Mouse (Mus musculus) lung, embryonic 15.5 days (tissue): ENCODE measurements around the gene H2-T3. TPM values are rescaled to one million over a fixed set of nuclear protein-coding genes. Genes with fewer than 3 reads are reported as not detected.
"Not testable (repeated sequence)": the region's sequence is repeated elsewhere in the genome, so short reads cannot be mapped to it uniquely, and the experiment has no call there.

Source experiments
- ATAC-seq: fragments of 200-750 bp; cut with Nextera tagmentation; 2 replicates; pipeline ENCODE4 v1.8.0; 2017; ENCODE audit warnings: moderate number of reproducible peaks, borderline replicate concordance; ENCODE audit not compliant: low FRiP score, low TSS enrichment; ENCODE audit errors: extremely low read depth
- H3K27ac ChIP-seq: fragments of 300-500 bp; sonication (generic); 2 replicates; pipeline ENCODE4 v1.5.1; 2015; ENCODE audit warnings: moderate library complexity, mild to moderate bottlenecking, inconsistent platforms
- H3K27me3 ChIP-seq: fragments of 300-500 bp; sonication (generic); 2 replicates; pipeline ENCODE4 v1.6.1; 2015; ENCODE audit warnings: inconsistent platforms
- H3K36me3 ChIP-seq: fragments of 300-500 bp; sonication (generic); 2 replicates; pipeline ENCODE4 v1.6.1; 2015; ENCODE audit warnings: inconsistent platforms
- H3K4me1 ChIP-seq: fragments of 300-500 bp; sonication (generic); 2 replicates; pipeline ENCODE4 v1.6.1; 2015; ENCODE audit warnings: inconsistent platforms
- H3K4me2 ChIP-seq: fragments of 300-500 bp; sonication (generic); 2 replicates; pipeline ENCODE4 v1.6.1; 2015; ENCODE audit warnings: inconsistent platforms, mild to moderate bottlenecking, moderate library complexity
- H3K4me3 ChIP-seq: fragments of 300-500 bp; sonication (generic); 2 replicates; pipeline ENCODE4 v1.5.1; 2015; ENCODE audit warnings: mild to moderate bottlenecking, inconsistent platforms
- H3K9ac ChIP-seq: fragments of 300-500 bp; sonication (generic); 2 replicates; pipeline ENCODE4 v1.6.1; 2015; ENCODE audit warnings: inconsistent platforms
- H3K9me3 ChIP-seq: fragments of 300-500 bp; sonication (generic); 2 replicates; pipeline ENCODE4 v1.6.1; 2016; ENCODE audit warnings: inconsistent platforms
- WGBS: fragments of 180-500 bp; shearing (Covaris S2); methylation state at CpG from one replicate; pipeline ENCODE4 v1.1.7; 2015; 5-methylcytosine and 5-hydroxymethylcytosine counted together
- polyA plus RNA-seq: library from polyadenylated mRNA; unstranded; fragments of >200 nt; fragmentation: Nextera tagmentation; extraction: Ambion mirVana; gene quantifications from 2 replicates; pipeline ENCODE4 v1.2.1, GENCODE M21; 2015

The H2-T3 gene
- polyA plus RNA-seq, 1 experiment from 2014 or later, result 0.71 TPM

DNA sequence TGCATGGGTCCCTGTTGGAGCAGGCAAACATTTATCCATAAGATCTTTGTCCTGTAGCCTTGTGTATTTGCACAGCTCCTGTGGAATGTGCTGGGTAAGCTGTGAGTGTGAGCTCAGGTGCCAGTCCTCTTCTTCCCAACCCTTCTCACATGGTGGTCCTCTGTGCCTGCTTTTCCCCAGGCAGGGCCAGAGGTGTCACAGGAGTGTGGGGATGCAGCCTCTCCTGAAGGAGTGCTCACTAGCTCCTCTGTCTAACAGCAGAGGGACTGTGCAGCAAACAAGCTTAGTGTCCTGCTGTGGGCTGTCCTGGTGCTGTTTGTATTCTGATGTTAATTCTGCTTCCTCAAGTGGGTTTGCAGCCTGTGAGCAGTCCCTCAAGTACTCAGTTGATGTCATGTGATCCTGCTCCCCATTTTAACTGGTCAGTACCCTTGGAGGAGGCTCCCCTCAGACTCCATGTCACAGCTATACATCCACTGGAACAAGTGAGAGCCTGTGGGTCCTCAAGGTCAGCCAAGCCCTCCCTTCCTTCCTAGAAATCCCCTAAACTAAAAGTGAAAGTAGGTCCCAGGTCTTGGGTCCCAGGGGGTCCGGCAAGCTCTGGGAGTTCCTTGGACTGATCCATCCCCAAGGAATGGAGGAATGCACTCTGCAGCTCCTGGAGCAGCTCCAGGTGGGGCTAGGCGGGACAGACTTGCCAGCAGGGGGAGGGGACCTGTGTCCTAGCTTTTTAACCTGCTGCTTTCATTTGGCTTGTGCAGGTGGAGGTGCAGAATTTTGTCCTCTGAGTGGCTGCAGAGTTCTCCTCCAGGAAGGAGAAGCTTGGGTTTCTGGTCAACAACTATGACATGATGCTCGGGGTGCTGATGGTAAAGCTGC is 35.6 kb downstream of the H2-T3 start:
- Histone ChIP-seq H3K27ac (peak overlapping the region; percentile 88), H3K36me3 (no peaks in the 10 kb centered on the region), H3K4me1 (peaks cover 6% of the 10 kb centered on the region; the same call in 1 of the 2 replicates), H3K4me2 (peak overlapping the region; percentile 50), H3K27me3 (peaks cover 28% of the 10 kb centered on the region), H3K9ac (peak overlapping the region; percentile 21), H3K9me3 (no peaks in the 10 kb centered on the region), H3K4me3 (peak overlapping the region; percentile 32)
- ATAC-seq, result peak; percentile 84
- WGBS, result 10% methylated on average over 3 of the region's 3 CpGs

DNA sequence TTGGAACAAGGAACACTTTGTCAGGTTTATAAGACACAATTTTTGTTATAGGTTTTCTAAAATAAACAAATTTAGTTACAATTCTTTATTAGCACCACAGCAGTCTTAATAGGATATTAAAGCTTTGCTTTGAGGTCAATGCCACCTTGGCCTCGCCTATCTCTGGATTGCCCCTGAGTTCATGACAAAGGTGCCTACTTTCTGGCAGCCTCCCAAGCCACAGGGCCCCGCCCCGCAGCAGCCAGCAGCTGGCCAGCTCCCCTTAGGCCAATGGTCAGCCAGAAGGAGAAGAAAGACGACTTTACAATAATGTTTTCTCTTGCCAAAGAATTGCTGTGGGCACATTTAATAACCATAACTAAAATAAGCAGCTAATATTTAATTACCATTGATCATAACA is 38.9 kb downstream of the H2-T3 start:
- not testable (repeated sequence) for H3K4me2 ChIP-seq, H3K4me1 ChIP-seq, H3K9ac ChIP-seq, H3K9me3 ChIP-seq, ATAC-seq, H3K36me3 ChIP-seq, H3K4me3 ChIP-seq, H3K27ac ChIP-seq
- H3K27me3 ChIP-seq, result peaks cover 22% of the 10 kb centered on the region; the same call in 1 of the 2 replicates
- 32% methylated on average over 4 of the region's 4 CpGs for WGBS

DNA sequence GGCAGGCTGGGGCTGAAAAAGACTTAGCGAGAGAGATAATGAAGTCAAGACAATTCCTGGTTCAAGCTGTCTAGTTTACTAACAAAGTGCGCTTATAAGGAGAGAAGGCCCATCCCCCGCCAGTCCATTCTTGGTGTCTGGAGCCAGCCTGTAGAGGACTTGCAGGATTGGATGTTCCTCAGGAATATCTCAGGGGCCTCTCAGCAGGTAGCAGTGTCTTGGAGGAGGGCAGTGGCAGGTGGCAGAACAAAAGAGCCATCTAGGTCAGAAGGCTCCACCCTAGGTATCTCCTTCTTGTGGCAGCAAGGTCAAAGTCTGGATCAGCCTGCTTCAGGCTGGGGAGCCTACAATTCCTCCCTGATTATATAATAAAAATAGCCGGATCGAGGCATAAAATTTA is 41.6 kb downstream of the H2-T3 start:
- 73% methylated on average over 5 of the region's 5 CpGs for WGBS
- H3K9me3 ChIP-seq, H3K36me3 ChIP-seq, H3K9ac ChIP-seq, H3K4me3 ChIP-seq, ATAC-seq, H3K4me2 ChIP-seq, H3K4me1 ChIP-seq: not testable (repeated sequence)
- H3K27ac ChIP-seq, result peak overlapping the region; percentile 29; the same call in 1 of the 2 replicates
- H3K27me3 ChIP-seq, result peaks cover 39% of the 10 kb centered on the region

DNA sequence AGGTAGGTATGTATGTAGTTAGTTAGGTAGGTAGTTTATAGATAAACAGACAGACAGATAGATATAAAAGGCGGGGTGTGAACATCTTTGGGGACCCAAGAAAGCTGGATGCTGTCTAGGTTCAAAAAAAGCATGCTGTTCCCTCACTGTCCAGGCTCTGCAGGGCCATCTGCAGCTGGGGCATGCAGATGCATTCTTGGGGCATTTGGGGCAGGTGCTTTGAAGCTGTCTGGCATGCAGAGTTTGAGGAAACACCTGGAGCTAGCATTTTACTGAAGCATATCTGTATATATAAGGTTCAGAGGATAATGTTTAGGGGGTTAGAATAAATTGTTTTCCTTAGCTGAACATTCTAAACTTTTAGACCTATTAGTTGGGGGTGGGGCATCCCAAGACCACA is 43.1 kb downstream of the H2-T3 start:
- H3K27me3 ChIP-seq, result peaks cover 44% of the 10 kb centered on the region
- not testable (repeated sequence) for H3K9ac ChIP-seq, H3K36me3 ChIP-seq, H3K9me3 ChIP-seq, H3K4me1 ChIP-seq, H3K4me3 ChIP-seq, H3K4me2 ChIP-seq, ATAC-seq
- H3K27ac ChIP-seq, result peak overlapping the region; percentile 47; the same call in 1 of the 2 replicates
- WGBS, result 79% methylated on average over 1 of the region's 1 CpGs

DNA sequence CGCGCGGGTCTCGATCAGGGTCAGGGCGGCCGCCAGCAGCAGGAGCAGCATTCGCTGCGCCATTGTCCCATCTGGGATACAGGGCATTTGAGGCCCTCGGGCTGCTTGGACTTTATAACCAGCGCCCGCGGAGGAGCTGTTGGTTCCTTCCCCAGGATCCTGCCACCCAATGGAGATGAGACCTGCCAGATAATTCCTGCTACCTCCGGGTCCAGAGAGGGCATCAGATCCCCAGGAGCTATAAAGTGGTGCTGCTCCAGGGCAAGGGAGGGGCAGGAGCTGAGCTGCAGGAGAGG is 44.3 kb downstream of the H2-T3 start:
- peak overlapping the region; percentile 48 for H3K27ac ChIP-seq
- H3K36me3 ChIP-seq, ATAC-seq, H3K4me1 ChIP-seq, H3K9me3 ChIP-seq: not testable (repeated sequence)
- H3K9ac ChIP-seq, result peak overlapping the region; percentile 43
- under 1% methylated on average over 12 of the region's 13 CpGs for WGBS
- H3K4me3 ChIP-seq, result peak overlapping the region; percentile 47
- peaks cover 40% of the 10 kb centered on the region for H3K27me3 ChIP-seq
- peak overlapping the region; percentile 66 for H3K4me2 ChIP-seq

DNA sequence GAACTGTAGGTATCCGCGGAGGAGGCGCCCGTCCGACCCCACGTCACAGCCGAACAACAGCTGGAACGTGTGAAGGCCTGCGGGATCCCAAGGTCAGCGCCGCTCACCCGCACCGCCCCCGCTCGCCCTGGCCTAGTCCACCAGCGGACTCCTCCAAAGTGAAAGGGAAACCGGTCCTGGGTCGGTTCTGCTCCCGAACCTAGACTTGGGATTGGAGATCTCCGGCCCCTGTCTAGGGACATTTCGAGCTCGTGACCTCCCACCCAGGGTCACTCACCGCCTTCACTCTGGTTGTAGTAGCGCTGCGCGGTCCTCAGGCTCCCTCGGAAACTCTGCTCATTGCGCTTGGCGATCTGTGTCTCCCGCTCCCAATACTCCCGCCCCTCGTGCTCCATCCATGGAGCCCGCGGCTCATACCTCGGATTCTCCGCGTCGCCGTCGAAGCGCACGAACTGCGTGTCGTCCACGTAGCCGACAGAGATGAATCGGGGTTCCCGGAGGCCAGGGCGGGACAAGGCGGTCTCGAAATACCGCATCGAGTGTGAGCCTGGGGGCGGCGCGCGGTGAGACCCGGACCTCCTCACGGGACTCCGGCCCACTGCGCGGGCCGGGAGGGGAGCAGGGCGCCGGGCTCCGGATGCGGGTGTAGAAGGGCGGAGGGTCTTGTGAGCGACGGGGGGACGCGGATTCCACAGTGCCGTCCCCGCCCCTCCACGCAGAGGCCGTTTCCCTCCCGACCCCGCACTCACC is 44.8 kb downstream of the H2-T3 start:
- Histone ChIP-seq H3K9me3 (no peaks in the 10 kb centered on the region), H3K4me3 (peak overlapping the region; percentile 47), H3K9ac (peak overlapping the region; percentile 43), H3K27me3 (peaks cover 40% of the 10 kb centered on the region), H3K27ac (peak overlapping the region; percentile 48), H3K4me2 (peak overlapping the region; percentile 66), H3K4me1 (peaks cover 3% of the 10 kb centered on the region; the same call in 1 of the 2 replicates), H3K36me3 (no peaks in the 10 kb centered on the region)
- 3% methylated on average over 63 of the region's 78 CpGs for WGBS
- peak; percentile 64; the same call in 1 of the 2 replicates for ATAC-seq

DNA sequence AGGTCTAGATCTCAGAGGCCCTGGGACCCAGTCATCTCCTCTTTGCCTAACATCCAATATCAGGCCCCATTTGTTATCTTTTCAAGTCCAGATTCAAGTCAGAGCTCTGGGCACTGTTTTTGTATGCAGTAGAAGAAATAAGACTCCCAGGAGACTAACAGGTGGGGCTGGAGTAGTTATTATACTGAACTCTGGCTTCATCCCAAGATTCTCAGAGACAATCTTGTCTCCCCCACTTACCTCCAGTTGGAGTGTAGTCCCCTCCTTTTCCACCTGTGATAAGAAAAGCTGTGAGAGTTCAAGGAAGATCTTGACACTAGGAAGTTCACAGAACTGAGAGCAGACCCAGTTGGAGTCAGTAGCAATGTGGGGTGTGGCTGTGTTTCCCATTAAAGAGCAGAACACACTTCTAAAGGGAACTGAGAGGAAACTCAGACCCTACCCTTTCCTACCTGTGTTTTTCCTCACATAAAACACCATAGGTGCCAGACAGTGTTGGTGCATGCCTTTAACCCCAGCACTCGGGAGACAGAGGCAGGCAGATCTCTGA is 53.7 kb downstream of the H2-T3 start:
- H3K4me2 ChIP-seq, H3K27me3 ChIP-seq: not testable (repeated sequence)
- 47% methylated on average over 1 of the region's 1 CpGs for WGBS

More for the DNA sequence above, 53.7 kb downstream of the H2-T3 start:
- not testable (repeated sequence) for H3K9ac ChIP-seq, H3K4me3 ChIP-seq, ATAC-seq, H3K36me3 ChIP-seq, H3K9me3 ChIP-seq, H3K4me1 ChIP-seq, H3K27ac ChIP-seq

Other genes starting within 250 kb of the H2-T3 start
- 71.6 and 87.8 TPM in 2 replicates for gene Abcf1, start 220.5 kb downstream of the H2-T3 start, polyA plus RNA-seq
- 49.4 and 50.3 TPM in 2 replicates for gene Gnl1, start 210.4 kb downstream of the H2-T3 start, polyA plus RNA-seq
- gene Prr3, start 210.1 kb downstream of the H2-T3 start, polyA plus RNA-seq, result 29.3 and 32.4 TPM in 2 replicates
- 2.2 and 3.2 TPM in 2 replicates for gene H2-T24, start 169.7 kb downstream of the H2-T3 start, polyA plus RNA-seq
- 6.1 and 8.4 TPM in 2 replicates for gene H2-T23, start 157.4 kb downstream of the H2-T3 start, polyA plus RNA-seq
- 16.1 and 18.4 TPM in 2 replicates for gene H2-T22, start 147.5 kb downstream of the H2-T3 start, polyA plus RNA-seq
- not detected in 2 replicates for gene Gm6034, start 147.3 kb downstream of the H2-T3 start, polyA plus RNA-seq
- gene Gm11127, start 131.9 kb downstream of the H2-T3 start, polyA plus RNA-seq, result not detected in 2 replicates
- gene Gm19684, start 68.6 kb downstream of the H2-T3 start, polyA plus RNA-seq, result not detected in 2 replicates
- 0.19 TPM in 1 of 2 replicates, not detected in the other for gene Gm7030, start 60.9 kb downstream of the H2-T3 start, polyA plus RNA-seq
- 35.2 and 39.5 TPM in 2 replicates for gene Gm8909, start 21.8 kb downstream of the H2-T3 start, polyA plus RNA-seq
- gene Rpp21, start 67.8 kb upstream of the H2-T3 start, polyA plus RNA-seq, result 177 and 178 TPM in 2 replicates
- gene Trim39, start 82.0 kb upstream of the H2-T3 start, polyA plus RNA-seq, result 15.1 and 15.8 TPM in 2 replicates
- gene H2-M10.2, start 96.2 kb upstream of the H2-T3 start, polyA plus RNA-seq, result 0.17 and 0.19 TPM in 2 replicates
- not detected in 2 replicates for gene H2-M10.1, start 135.9 kb upstream of the H2-T3 start, polyA plus RNA-seq
- gene H2-M10.3, start 178.1 kb upstream of the H2-T3 start, polyA plus RNA-seq, result not detected in 2 replicates